Comparison of ENCODE assay signal across 26 mouse cellular contexts in genomic region chr4:82186892-82187291, GRCm38 (mm10).
"Had no signal": no experiment of that assay in that cellular context is flagged by ENCODE, and none has a peak within 500 bp of the region (broad histone marks: within the 10 kb centered on the region; RNA-seq: fewer than 3 reads in every experiment).

No protein-coding gene starts in this region.

- H3K4me1 ChIP-seq: embryonic facial prominence, embryonic 10.5 days; embryonic facial prominence, embryonic 12.5 days; embryonic facial prominence, embryonic 13.5 days; embryonic facial prominence, embryonic 15.5 days; forebrain, embryonic 10.5 days; forebrain, embryonic 12.5 days; forebrain, embryonic 13.5 days had no signal

- H3K4me2 ChIP-seq: embryonic facial prominence, embryonic 12.5 days; embryonic facial prominence, embryonic 13.5 days; embryonic facial prominence, embryonic 15.5 days; forebrain, embryonic 12.5 days; forebrain, embryonic 13.5 days had no signal

- H3K36me3 ChIP-seq: embryonic facial prominence, embryonic 10.5 days; embryonic facial prominence, embryonic 12.5 days; embryonic facial prominence, embryonic 13.5 days; embryonic facial prominence, embryonic 15.5 days; forebrain, embryonic 10.5 days; forebrain, embryonic 12.5 days; heart, embryonic 10.5 days had no signal

- DNase-seq: cerebellum, adult 9-11 months; cerebellum, postnatal 10 days; cerebellum, postnatal 14 days; cerebellum, postnatal 25 days; cerebellum, postnatal 36 days; embryo, embryonic 11 days; forebrain, postnatal 0 days; gastrocnemius, adult 2 months; gastrocnemius, postnatal 10 days; gastrocnemius, postnatal 14 days; gastrocnemius, postnatal 25 days; gastrocnemius, postnatal 36 days; heart, adult 11 months; heart, adult 18-20 months; heart, adult 2 months had no signal

- H3K9me3 ChIP-seq: embryonic facial prominence, embryonic 10.5 days; embryonic facial prominence, embryonic 12.5 days; embryonic facial prominence, embryonic 13.5 days; embryonic facial prominence, embryonic 15.5 days; forebrain, embryonic 10.5 days; forebrain, embryonic 12.5 days; forebrain, embryonic 13.5 days; heart, embryonic 10.5 days had no signal

- H3K27me3 ChIP-seq: embryonic facial prominence, embryonic 12.5 days; embryonic facial prominence, embryonic 13.5 days; embryonic facial prominence, embryonic 15.5 days; forebrain, embryonic 12.5 days; forebrain, embryonic 13.5 days had no signal

- H3K9ac ChIP-seq: embryonic facial prominence, embryonic 12.5 days; embryonic facial prominence, embryonic 13.5 days; embryonic facial prominence, embryonic 15.5 days; forebrain, embryonic 12.5 days; forebrain, embryonic 13.5 days; forebrain, postnatal 0 days had no signal

- H3K27ac ChIP-seq: embryonic facial prominence, embryonic 10.5 days; embryonic facial prominence, embryonic 12.5 days; embryonic facial prominence, embryonic 13.5 days; embryonic facial prominence, embryonic 15.5 days; forebrain, embryonic 10.5 days; forebrain, embryonic 12.5 days; forebrain, embryonic 13.5 days; gastrocnemius, adult 2 months; heart, adult 2 months; heart, embryonic 10.5 days had no signal

- ATAC-seq: forebrain, embryonic 13.5 days; forebrain, embryonic 14.5 days; forebrain, embryonic 16.5 days; forebrain, postnatal 0 days had no signal

- H3K4me3 ChIP-seq: embryonic facial prominence, embryonic 10.5 days; embryonic facial prominence, embryonic 12.5 days; embryonic facial prominence, embryonic 13.5 days; embryonic facial prominence, embryonic 15.5 days; erythroblast, embryonic 14.5 days; forebrain, embryonic 10.5 days; forebrain, embryonic 12.5 days; forebrain, embryonic 13.5 days; gastrocnemius, adult 2 months; heart, adult 2 months; heart, embryonic 10.5 days had no signal
